Mouse (Mus musculus): Measurements from ENCODE around the gene Dscaml1. TPM values are rescaled to one million over a fixed set of nuclear protein-coding genes. Genes with fewer than 3 reads are reported as not detected.

Gene Dscaml1
- polyA plus RNA-seq, 1 experiment from 2014 or later: 0.83 TPM

GRCm38 (mm10) chr9:45546024-45546638 lies 119.7 kb downstream of the Dscaml1 start:
- Histone ChIP-seq H3K36me3 (no peaks in the 10 kb centered on the region), H3K27ac (no peak overlapping the region), H3K4me1 (replicated peaks) (peaks cover 26% of the 10 kb centered on the region), H3K27me3 (no peaks in the 10 kb centered on the region), H3K4me3 (replicated peaks) (no peak overlapping the region), H3K9me3 (no peaks in the 10 kb centered on the region), H3K4me2 (no peak overlapping the region), H3K9ac (replicated peaks) (no peak overlapping the region)
- WGBS: 53% methylated on average over 13 of the region's 13 CpGs
- no peak for ATAC-seq (ENCODE audit: insufficient number of reproducible peaks, insufficient read depth, low FRiP score, low TSS enrichment, low read depth)

DNA sequence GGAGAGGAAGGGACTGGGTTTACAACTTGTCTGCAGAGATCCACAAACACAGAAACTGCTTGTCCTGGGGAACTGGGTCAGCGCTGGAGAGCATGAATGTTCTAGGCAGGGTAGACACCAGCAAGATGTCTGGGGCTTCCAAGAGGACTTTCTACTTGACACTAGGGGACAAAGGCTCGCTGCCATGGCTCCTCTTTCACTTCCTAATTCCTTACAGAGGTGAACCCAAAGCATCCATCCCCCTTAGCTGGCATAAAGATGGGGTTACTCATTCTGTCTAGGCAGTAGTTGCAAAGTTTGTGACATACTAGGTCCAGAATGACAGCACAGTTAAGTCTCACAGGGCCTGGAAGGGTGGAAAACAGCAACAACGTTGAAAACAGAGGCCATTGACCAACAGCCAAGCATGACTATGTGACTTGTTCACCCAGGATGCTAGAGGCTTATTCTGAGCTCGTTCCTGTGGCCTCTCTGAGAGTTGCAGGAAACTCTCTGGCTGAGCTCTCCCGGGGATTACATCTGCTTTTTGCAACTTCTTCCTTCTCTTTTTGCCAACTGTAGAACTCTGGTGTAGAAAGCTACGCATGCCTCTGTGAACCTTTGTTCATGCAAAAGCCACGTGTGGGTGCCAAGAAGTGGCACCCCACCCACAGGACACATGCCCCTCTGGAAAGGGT lies 120.6 kb downstream of the Dscaml1 start:
- Histone ChIP-seq H3K4me2 (no peak overlapping the region), H3K36me3 (no peaks in the 10 kb centered on the region), H3K9me3 (no peaks in the 10 kb centered on the region), H3K27me3 (0 out of 2 replicates have a peak, but pooled peaks cover 4% of the 10 kb centered on the region), H3K27ac (no peak overlapping the region), H3K4me3 (replicated peaks) (no peak overlapping the region), H3K9ac (replicated peaks) (no peak overlapping the region), H3K4me1 (replicated peaks) (peaks cover 17% of the 10 kb centered on the region)
- no peak for ATAC-seq (ENCODE audit: insufficient number of reproducible peaks, insufficient read depth, low FRiP score, low TSS enrichment, low read depth)
- WGBS: 72% methylated on average over 7 of the region's 7 CpGs

DNA sequence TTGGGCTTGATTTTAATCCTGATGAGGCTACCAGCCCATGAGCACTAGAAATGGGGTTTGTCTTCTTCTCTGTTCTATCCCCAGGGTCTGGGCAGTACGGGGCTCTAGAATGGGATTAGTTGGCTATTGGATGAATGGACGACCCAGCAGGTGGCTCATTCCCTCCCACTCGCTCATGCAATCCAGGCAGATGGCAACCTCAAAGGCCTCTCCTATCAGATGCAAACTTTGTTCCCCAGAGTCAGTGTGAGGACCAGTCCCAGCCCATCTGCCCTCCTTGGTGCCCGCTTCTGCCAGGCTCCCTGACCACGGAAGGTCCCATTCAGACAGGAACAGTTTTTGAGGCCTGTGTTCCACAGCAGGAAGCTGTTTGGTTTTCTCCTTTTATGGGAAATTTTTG lies 123.4 kb downstream of the Dscaml1 start:
- H3K27ac ChIP-seq: no peak overlapping the region
- no peaks in the 10 kb centered on the region for H3K36me3 ChIP-seq
- no peak overlapping the region for H3K4me3 ChIP-seq (replicated peaks)
- H3K27me3 ChIP-seq: 0 out of 2 replicates have a peak, but pooled peaks cover 4% of the 10 kb centered on the region
- no peak for ATAC-seq (ENCODE audit: insufficient number of reproducible peaks, insufficient read depth, low FRiP score, low TSS enrichment, low read depth)
- H3K9me3 ChIP-seq: no peaks in the 10 kb centered on the region
- no peak overlapping the region for H3K4me2 ChIP-seq
- peaks cover 24% of the 10 kb centered on the region for H3K4me1 ChIP-seq (replicated peaks)
- H3K9ac ChIP-seq (replicated peaks): no peak overlapping the region
- 43% methylated on average over 5 of the region's 5 CpGs for WGBS

- Histone ChIP-seq H3K36me3 (no peaks in the 10 kb centered on the region), H3K9me3 (no peaks in the 10 kb centered on the region), H3K27me3 (0 out of 2 replicates have a peak, but pooled peaks cover 4% of the 10 kb centered on the region), H3K4me1 (replicated peaks) (peaks cover 28% of the 10 kb centered on the region), H3K4me2 (no peak overlapping the region), H3K9ac (replicated peaks) (no peak overlapping the region), H3K4me3 (replicated peaks) (no peak overlapping the region), H3K27ac (no peak overlapping the region)
- ATAC-seq (ENCODE audit: insufficient number of reproducible peaks, insufficient read depth, low FRiP score, low TSS enrichment, low read depth): no peak
- WGBS: 46% methylated on average over 6 of the region's 6 CpGs
These were observed 123.8 kb downstream of the Dscaml1 start for GRCm38 (mm10) chr9:45550210-45550609.

DNA sequence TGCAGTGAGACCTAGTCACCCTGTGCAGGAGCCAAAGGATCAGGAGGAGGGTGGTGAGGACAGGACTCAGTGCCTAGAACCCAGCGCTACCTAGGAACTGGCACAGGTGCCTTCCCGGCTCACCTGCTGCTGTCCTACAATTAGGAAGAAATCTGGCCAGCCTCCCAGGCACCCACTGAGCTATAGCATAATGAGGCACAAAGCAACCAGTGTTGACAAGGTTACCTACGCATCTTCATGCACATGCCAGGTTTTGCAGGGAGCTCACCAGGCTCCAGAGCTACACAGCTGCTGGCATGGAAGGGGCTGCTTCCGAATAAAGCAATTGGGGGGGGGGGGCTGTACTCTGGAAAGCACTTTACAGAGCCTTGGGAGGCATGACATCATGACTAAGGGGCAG lies 124.2 kb downstream of the Dscaml1 start:
- Histone ChIP-seq H3K9ac (replicated peaks) (no peak overlapping the region), H3K4me3 (replicated peaks) (no peak overlapping the region), H3K4me1 (replicated peaks) (peaks cover 30% of the 10 kb centered on the region), H3K27me3 (0 out of 2 replicates have a peak, but pooled peaks cover 4% of the 10 kb centered on the region), H3K36me3 (no peaks in the 10 kb centered on the region), H3K9me3 (no peaks in the 10 kb centered on the region), H3K4me2 (no peak overlapping the region), H3K27ac (no peak overlapping the region)
- ATAC-seq (ENCODE audit: insufficient number of reproducible peaks, insufficient read depth, low FRiP score, low TSS enrichment, low read depth): no peak
- 65% methylated on average over 4 of the region's 4 CpGs for WGBS

- Histone ChIP-seq H3K4me1 (replicated peaks) (peaks cover 16% of the 10 kb centered on the region), H3K9me3 (no peaks in the 10 kb centered on the region), H3K4me3 (replicated peaks) (no peak overlapping the region), H3K27ac (peak overlapping the region; percentile 70), H3K36me3 (no peaks in the 10 kb centered on the region), H3K27me3 (0 out of 2 replicates have a peak, but pooled peaks cover 4% of the 10 kb centered on the region), H3K9ac (replicated peaks) (no peak overlapping the region), H3K4me2 (peak overlapping the region; percentile 39)
- WGBS: 24% methylated on average over 17 of the region's 17 CpGs
- ATAC-seq (ENCODE audit: insufficient number of reproducible peaks, insufficient read depth, low FRiP score, low TSS enrichment, low read depth): peak; percentile 69
These were observed 128.8 kb downstream of the Dscaml1 start for GRCm38 (mm10) chr9:45555036-45555826.

DNA sequence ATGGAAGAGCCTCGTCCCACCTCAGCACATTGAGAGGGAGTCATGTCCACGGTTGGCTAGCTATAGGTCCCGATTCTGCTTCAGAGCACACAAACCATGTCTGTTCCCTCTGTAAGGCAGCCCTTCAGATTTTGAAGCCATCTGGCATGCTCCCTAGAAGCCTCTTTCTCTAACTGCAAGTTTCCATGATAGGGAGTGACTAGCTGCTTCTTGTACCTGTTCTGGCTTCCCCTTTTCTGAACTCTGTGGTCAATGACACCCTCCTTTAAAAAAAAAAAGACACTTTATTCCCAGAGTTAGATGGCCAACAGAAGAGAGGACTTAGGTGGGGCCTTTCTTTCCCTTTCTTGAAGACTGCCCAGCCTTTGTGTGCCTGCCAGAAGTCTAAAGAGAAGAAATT lies 130.5 kb downstream of the Dscaml1 start:
- no peak overlapping the region for H3K4me2 ChIP-seq
- ATAC-seq (ENCODE audit: insufficient number of reproducible peaks, insufficient read depth, low FRiP score, low TSS enrichment, low read depth): no peak
- no peaks in the 10 kb centered on the region for H3K36me3 ChIP-seq
- WGBS: 87% methylated on average over 3 of the region's 3 CpGs
- peaks cover 16% of the 10 kb centered on the region for H3K4me1 ChIP-seq (replicated peaks)
- H3K27ac ChIP-seq: no peak overlapping the region
- H3K4me3 ChIP-seq (replicated peaks): no peak overlapping the region
- no peak overlapping the region for H3K9ac ChIP-seq (replicated peaks)
- H3K27me3 ChIP-seq: no peaks in the 10 kb centered on the region
- no peaks in the 10 kb centered on the region for H3K9me3 ChIP-seq

- H3K36me3 ChIP-seq: no peaks in the 10 kb centered on the region
- no peak overlapping the region for H3K9ac ChIP-seq (replicated peaks)
- H3K4me3 ChIP-seq (replicated peaks): no peak overlapping the region
- no peak overlapping the region for H3K4me2 ChIP-seq
- no peaks in the 10 kb centered on the region for H3K9me3 ChIP-seq
- no peak for ATAC-seq (ENCODE audit: insufficient number of reproducible peaks, insufficient read depth, low FRiP score, low TSS enrichment, low read depth)
- H3K27ac ChIP-seq: no peak overlapping the region
- H3K27me3 ChIP-seq: no peaks in the 10 kb centered on the region; the same call in 1 of the 2 replicates
- 91% methylated on average over 6 of the region's 6 CpGs for WGBS
- H3K4me1 ChIP-seq (replicated peaks): no peaks in the 10 kb centered on the region
These were observed 134.6 kb downstream of the Dscaml1 start for GRCm38 (mm10) chr9:45560987-45561386.

GRCm38 (mm10) chr9:45566843-45567578 lies 140.6 kb downstream of the Dscaml1 start:
- no peak overlapping the region for H3K9ac ChIP-seq (replicated peaks)
- H3K4me2 ChIP-seq: no peak overlapping the region
- no peak for ATAC-seq (ENCODE audit: insufficient number of reproducible peaks, insufficient read depth, low FRiP score, low TSS enrichment, low read depth)
- no peaks in the 10 kb centered on the region for H3K36me3 ChIP-seq
- WGBS: 81% methylated on average over 5 of the region's 5 CpGs
- no peaks in the 10 kb centered on the region for H3K4me1 ChIP-seq (replicated peaks)
- H3K27me3 ChIP-seq: no peaks in the 10 kb centered on the region; the same call in 1 of the 2 replicates
- no peaks in the 10 kb centered on the region for H3K9me3 ChIP-seq
- no peak overlapping the region for H3K27ac ChIP-seq
- H3K4me3 ChIP-seq (replicated peaks): no peak overlapping the region

- 67% methylated on average over 3 of the region's 3 CpGs for WGBS
- no peak overlapping the region for H3K27ac ChIP-seq
- no peaks in the 10 kb centered on the region for H3K36me3 ChIP-seq
- H3K4me1 ChIP-seq (replicated peaks): no peaks in the 10 kb centered on the region; the same call in 1 of the 2 replicates
- no peak overlapping the region for H3K4me3 ChIP-seq (replicated peaks)
- no peak overlapping the region for H3K4me2 ChIP-seq
- no peak for ATAC-seq (ENCODE audit: insufficient number of reproducible peaks, insufficient read depth, low FRiP score, low TSS enrichment, low read depth)
- no peak overlapping the region for H3K9ac ChIP-seq (replicated peaks)
- no peaks in the 10 kb centered on the region; the same call in 1 of the 2 replicates for H3K27me3 ChIP-seq
- no peaks in the 10 kb centered on the region for H3K9me3 ChIP-seq
These were observed 143.3 kb downstream of the Dscaml1 start for GRCm38 (mm10) chr9:45569680-45570079.
